Mouse (Mus musculus) stomach, embryonic 14.5 days (tissue): ENCODE data around the gene Col16a1. TPM values are rescaled to one million over a fixed set of nuclear protein-coding genes. Genes with fewer than 3 reads are reported as not detected.

Source experiments
- ATAC-seq: fragments of 200-750 bp; cut with Nextera tagmentation; 2 replicates; pipeline ENCODE4 v1.8.0; 2017; ENCODE audit warnings: low read depth, moderate TSS enrichment; ENCODE audit not compliant: insufficient number of reproducible peaks, insufficient read depth, low FRiP score
- H3K27ac ChIP-seq: fragments of 300-500 bp; sonication (generic); 2 replicates; pipeline ENCODE4 v1.5.1; 2014; ENCODE audit warnings: mild to moderate bottlenecking, low read length, moderate library complexity, mixed read lengths
- H3K27me3 ChIP-seq: fragments of 300-500 bp; sonication (generic); 2 replicates; pipeline ENCODE4 v1.6.1; 2014; ENCODE audit warnings: low read length, control low read depth, mixed read lengths; ENCODE audit not compliant: control insufficient read depth, insufficient read depth
- H3K36me3 ChIP-seq: fragments of 300-500 bp; sonication (generic); 2 replicates; pipeline ENCODE4 v1.6.1; 2014; ENCODE audit warnings: mild to moderate bottlenecking, control low read depth, low read length, moderate library complexity, mixed read lengths; ENCODE audit not compliant: control insufficient read depth, insufficient read depth
- H3K4me1 ChIP-seq: fragments of 300-500 bp; sonication (generic); 2 replicates; pipeline ENCODE4 v1.6.1; 2014; ENCODE audit warnings: low read length, control low read depth, mixed read lengths; ENCODE audit not compliant: control insufficient read depth, insufficient read depth
- H3K4me2 ChIP-seq: fragments of 300-500 bp; sonication (generic); replicated peaks from 2 replicates; pipeline ENCODE4 v1.6.1; 2014; ENCODE audit warnings: low read depth, low read length, control low read depth
- H3K4me3 ChIP-seq: fragments of 300-500 bp; sonication (generic); 2 replicates; pipeline ENCODE4 v1.5.1; 2014; ENCODE audit warnings: low read depth, low read length, control low read depth
- H3K9ac ChIP-seq: fragments of 300-500 bp; sonication (generic); replicated peaks from 2 replicates; pipeline ENCODE4 v1.6.1; 2014; ENCODE audit warnings: low read depth, mild to moderate bottlenecking, control low read depth, low read length, moderate library complexity, mixed read lengths
- H3K9me3 ChIP-seq: fragments of 300-500 bp; sonication (generic); 2 replicates; pipeline ENCODE4 v1.6.1; 2016; ENCODE audit warnings: low read depth, low read length, control low read depth; ENCODE audit not compliant: control insufficient read depth
- WGBS: fragments of 180-500 bp; shearing (Covaris S2); extraction: QIAGEN DNeasy Blood & Tissue Kit; methylation state at CpG from one replicate; pipeline ENCODE4 v1.1.7; 2014; 5-methylcytosine and 5-hydroxymethylcytosine counted together
- polyA plus RNA-seq: library from polyadenylated mRNA; unstranded; fragments of >200 nt; fragmentation: Nextera tagmentation; extraction: Ambion mirVana; gene quantifications from 2 replicates; pipeline ENCODE4 v1.2.1, GENCODE M21; 2014

Col16a1 gene
- polyA plus RNA-seq, 1 experiment from 2014 or later, result 80.0 TPM

- no peak overlapping the region for H3K4me3 ChIP-seq
- no peak for ATAC-seq
- H3K4me1 ChIP-seq, result peaks cover 9% of the 10 kb centered on the region; the same call in 1 of the 2 replicates
- no peak overlapping the region for H3K4me2 ChIP-seq
- H3K9me3 ChIP-seq, result no peaks in the 10 kb centered on the region
- H3K36me3 ChIP-seq, result no peaks in the 10 kb centered on the region
- no peak overlapping the region for H3K9ac ChIP-seq
- 54% methylated on average over 7 of the region's 7 CpGs for WGBS
- H3K27me3 ChIP-seq, result no peaks in the 10 kb centered on the region
- no peak overlapping the region for H3K27ac ChIP-seq
Measured at GRCm38 (mm10) chr4:130112299-130112698, 64.7 kb downstream of the Col16a1 start.

GRCm38 (mm10) chr4:130112732-130113131, 65.1 kb downstream of the Col16a1 start:
- Histone ChIP-seq H3K27me3 (no peaks in the 10 kb centered on the region), H3K4me1 (peaks cover 9% of the 10 kb centered on the region; the same call in 1 of the 2 replicates), H3K36me3 (no peaks in the 10 kb centered on the region), H3K9me3 (no peaks in the 10 kb centered on the region), H3K9ac (no peak overlapping the region), H3K4me3 (no peak overlapping the region), H3K27ac (no peak overlapping the region), H3K4me2 (no peak overlapping the region)
- 98% methylated on average over 1 of the region's 1 CpGs for WGBS
- no peak for ATAC-seq

- ATAC-seq, result no peak
- WGBS, result 72% methylated on average over 4 of the region's 4 CpGs
- H3K9ac ChIP-seq, result no peak overlapping the region
- H3K4me2 ChIP-seq, result no peak overlapping the region
- no peak overlapping the region for H3K4me3 ChIP-seq
- no peak overlapping the region for H3K27ac ChIP-seq
- no peaks in the 10 kb centered on the region for H3K9me3 ChIP-seq
- H3K27me3 ChIP-seq, result no peaks in the 10 kb centered on the region
- no peaks in the 10 kb centered on the region for H3K4me1 ChIP-seq
- H3K36me3 ChIP-seq, result peaks cover 27% of the 10 kb centered on the region
Measured at GRCm38 (mm10) chr4:130120752-130121151, 73.1 kb downstream of the Col16a1 start.

GRCm38 (mm10) chr4:130121560-130121959, 73.9 kb downstream of the Col16a1 start:
- 74% methylated on average over 8 of the region's 8 CpGs for WGBS
- Histone ChIP-seq H3K9ac (no peak overlapping the region), H3K9me3 (no peaks in the 10 kb centered on the region), H3K4me1 (no peaks in the 10 kb centered on the region), H3K4me3 (no peak overlapping the region), H3K36me3 (peaks cover 31% of the 10 kb centered on the region), H3K27me3 (no peaks in the 10 kb centered on the region), H3K4me2 (no peak overlapping the region), H3K27ac (no peak overlapping the region)
- no peak for ATAC-seq

- H3K4me2 ChIP-seq, result no peak overlapping the region
- H3K27ac ChIP-seq, result no peak overlapping the region
- 93% methylated on average over 5 of the region's 5 CpGs for WGBS
- no peak overlapping the region for H3K4me3 ChIP-seq
- H3K9ac ChIP-seq, result no peak overlapping the region
- H3K27me3 ChIP-seq, result no peaks in the 10 kb centered on the region
- peaks cover 45% of the 10 kb centered on the region for H3K36me3 ChIP-seq
- no peak for ATAC-seq
- H3K4me1 ChIP-seq, result no peaks in the 10 kb centered on the region
- H3K9me3 ChIP-seq, result no peaks in the 10 kb centered on the region
Measured at GRCm38 (mm10) chr4:130123020-130123419, 75.4 kb downstream of the Col16a1 start.

GRCm38 (mm10) chr4:130124110-130124509, 76.5 kb downstream of the Col16a1 start:
- no peak overlapping the region for H3K9ac ChIP-seq
- H3K27me3 ChIP-seq, result no peaks in the 10 kb centered on the region
- H3K36me3 ChIP-seq, result peaks cover 48% of the 10 kb centered on the region
- 76% methylated on average over 4 of the region's 4 CpGs for WGBS
- H3K4me3 ChIP-seq, result no peak overlapping the region
- H3K9me3 ChIP-seq, result no peaks in the 10 kb centered on the region
- no peak overlapping the region for H3K4me2 ChIP-seq
- ATAC-seq, result no peak
- no peaks in the 10 kb centered on the region for H3K4me1 ChIP-seq
- no peak overlapping the region for H3K27ac ChIP-seq

- Histone ChIP-seq H3K4me1 (no peaks in the 10 kb centered on the region), H3K4me3 (no peak overlapping the region), H3K36me3 (peaks cover 48% of the 10 kb centered on the region), H3K27me3 (no peaks in the 10 kb centered on the region), H3K9me3 (no peaks in the 10 kb centered on the region), H3K4me2 (no peak overlapping the region), H3K9ac (no peak overlapping the region), H3K27ac (no peak overlapping the region)
- WGBS, result 88% methylated on average over 6 of the region's 6 CpGs
- no peak for ATAC-seq
Measured at GRCm38 (mm10) chr4:130125164-130125563, 77.5 kb downstream of the Col16a1 start.

- no peaks in the 10 kb centered on the region for H3K4me1 ChIP-seq
- H3K9me3 ChIP-seq, result no peaks in the 10 kb centered on the region
- H3K36me3 ChIP-seq, result peaks cover 48% of the 10 kb centered on the region
- WGBS, result 85% methylated on average over 5 of the region's 5 CpGs
- ATAC-seq, result no peak
- no peak overlapping the region for H3K27ac ChIP-seq
- no peak overlapping the region for H3K4me2 ChIP-seq
- H3K9ac ChIP-seq, result no peak overlapping the region
- no peak overlapping the region for H3K4me3 ChIP-seq
- no peaks in the 10 kb centered on the region for H3K27me3 ChIP-seq
Measured at GRCm38 (mm10) chr4:130125935-130126334, 78.3 kb downstream of the Col16a1 start.

GRCm38 (mm10) chr4:130128907-130129306, 81.3 kb downstream of the Col16a1 start:
- Histone ChIP-seq H3K36me3 (peaks cover 34% of the 10 kb centered on the region), H3K9ac (no peak overlapping the region), H3K4me2 (no peak overlapping the region), H3K27ac (no peak overlapping the region), H3K4me1 (no peaks in the 10 kb centered on the region), H3K9me3 (no peaks in the 10 kb centered on the region), H3K4me3 (no peak overlapping the region), H3K27me3 (no peaks in the 10 kb centered on the region)
- ATAC-seq, result no peak
- WGBS, result 80% methylated on average over 5 of the region's 5 CpGs
